Mouse (Mus musculus) small intestine, adult 2 months (tissue): ENCODE data around the gene Cabp2.

Experiments
- CTCF ChIP-seq: fragments of 200-500 bp; IDR thresholded peaks from 2 replicates; pipeline ENCODE4 v1.5.1; 2012; ENCODE audit warnings: low read depth, mild to moderate bottlenecking, control low read depth, inconsistent platforms, low read length, moderate library complexity, mixed read lengths; ENCODE audit not compliant: insufficient replicate concordance, insufficient read length; ENCODE audit errors: extremely low read depth
- POLR2A ChIP-seq: fragments of 200-500 bp; IDR thresholded peaks from 2 replicates; pipeline ENCODE4 v1.6.1; 2012; ENCODE audit warnings: low read depth, mild to moderate bottlenecking, control low read depth, inconsistent platforms, low read length, moderate library complexity

DNA sequence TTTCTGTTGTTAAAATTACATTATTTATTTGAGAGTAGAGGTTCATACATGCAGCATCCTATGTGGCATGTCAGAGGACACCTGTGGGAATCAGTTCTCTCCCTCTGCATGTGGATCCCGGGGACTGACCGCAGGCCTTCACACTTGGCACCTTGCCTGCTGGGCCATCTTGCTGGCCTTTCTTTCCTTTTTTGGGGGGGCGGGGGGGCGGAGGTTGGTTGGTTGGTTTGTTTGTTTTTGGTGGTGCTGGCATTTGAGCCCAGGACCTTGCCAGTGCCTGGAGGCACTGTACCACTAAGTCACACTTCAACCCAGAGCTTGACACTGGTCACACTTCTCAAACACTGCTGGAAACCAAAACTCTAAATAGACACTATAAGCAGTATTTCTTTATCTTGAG lies 53.0 kb downstream of the Cabp2 start:
- no peak for TF ChIP-seq CTCF
- no peak for TF ChIP-seq POLR2A
